ENCODE assay signal across 14 mouse cellular contexts in genomic region chr17:26633186-26633585, GRCm38 (mm10).
"Had no signal": no experiment of that assay in that cellular context is flagged by ENCODE, and none has a peak within 500 bp of the region (broad histone marks: within the 10 kb centered on the region; RNA-seq: fewer than 3 reads in every experiment).

No protein-coding gene starts in this region.

- H3K9ac ChIP-seq: kidney, embryonic 15.5 days; limb, embryonic 12.5 days; limb, embryonic 15.5 days; liver, embryonic 13.5 days had no signal

- H3K27me3 ChIP-seq: kidney, embryonic 15.5 days; limb, embryonic 12.5 days; limb, embryonic 15.5 days; liver, embryonic 13.5 days had no signal

- H3K9me3 ChIP-seq: kidney, embryonic 15.5 days; limb, embryonic 12.5 days; limb, embryonic 15.5 days; liver, embryonic 13.5 days had no signal

- DNase-seq: layer of hippocampus, postnatal 36 days; left cerebral cortex, postnatal 4 days; liver, embryonic 13.5 days; lung, adult 2 months; lung, postnatal 14 days; lung, postnatal 4 days; midbrain, embryonic 14.5 days; thymus, adult 18-20 months; thymus, postnatal 4 days had no signal

- H3K4me2 ChIP-seq: kidney, embryonic 15.5 days; limb, embryonic 12.5 days; limb, embryonic 15.5 days; liver, embryonic 13.5 days; midbrain, embryonic 11.5 days had no signal

- H3K27ac ChIP-seq: kidney, embryonic 15.5 days; limb, embryonic 12.5 days; limb, embryonic 15.5 days; liver, embryonic 13.5 days had no signal

- H3K4me3 ChIP-seq: kidney, embryonic 15.5 days; left cerebral cortex, adult 2 months; limb, embryonic 12.5 days; limb, embryonic 15.5 days; liver, embryonic 13.5 days had no signal

- H3K4me1 ChIP-seq: kidney, embryonic 15.5 days; limb, embryonic 12.5 days; limb, embryonic 15.5 days had no signal
